Mouse (Mus musculus): ENCODE measurements around the gene Gas1.

Gas1 gene

GRCm38 (mm10) chr13:60177106-60177796 is at the start of gene Gas1:
Gas1 (minus strand) TSS chr13:60177365.
- peak; percentile 97 for DNase-seq

GRCm38 (mm10) chr13:60226251-60226836 is 49.2 kb upstream of the Gas1 start:
- DNase-seq = peak; percentile 82

- DNase-seq = no peak
Observed at GRCm38 (mm10) chr13:60225736-60226135, 48.6 kb upstream of the Gas1 start.

GRCm38 (mm10) chr13:60225276-60225675 is 48.1 kb upstream of the Gas1 start:
- DNase-seq = no peak

GRCm38 (mm10) chr13:60223797-60224196 is 46.6 kb upstream of the Gas1 start:
- peak; percentile 30 for DNase-seq

- no peak for DNase-seq
Observed at GRCm38 (mm10) chr13:60222336-60222735, 45.2 kb upstream of the Gas1 start.

GRCm38 (mm10) chr13:60213896-60214295 is 36.7 kb upstream of the Gas1 start:
- no peak for DNase-seq

- DNase-seq = no peak
Observed at GRCm38 (mm10) chr13:60207135-60207601, 30.0 kb upstream of the Gas1 start.

- DNase-seq = no peak
Observed at GRCm38 (mm10) chr13:60204746-60205145, 27.6 kb upstream of the Gas1 start.

- DNase-seq = peak; percentile 17
Observed at GRCm38 (mm10) chr13:60193273-60193672, 16.1 kb upstream of the Gas1 start.

- DNase-seq = peak; percentile 22
Observed at GRCm38 (mm10) chr13:60189923-60190322, 12.8 kb upstream of the Gas1 start.

- no peak for DNase-seq
Observed at GRCm38 (mm10) chr13:60188952-60189351, 11.8 kb upstream of the Gas1 start.

GRCm38 (mm10) chr13:60187276-60187675 is 10.1 kb upstream of the Gas1 start:
- no peak for DNase-seq

- no peak for DNase-seq
Observed at GRCm38 (mm10) chr13:60182346-60182745, 5.2 kb upstream of the Gas1 start.

GRCm38 (mm10) chr13:60179641-60180040 is 2.5 kb upstream of the Gas1 start:
- no peak for DNase-seq

GRCm38 (mm10) chr13:60178416-60178815 is 1.3 kb upstream of the Gas1 start:
- DNase-seq = peak; percentile 93

GRCm38 (mm10) chr13:60177797-60178110 is 589 bp upstream of the Gas1 start:
- DNase-seq = no peak

GRCm38 (mm10) chr13:60176776-60177105 is 424 bp downstream of the Gas1 start:
- no peak for DNase-seq

GRCm38 (mm10) chr13:60176136-60176775 is 909 bp downstream of the Gas1 start:
- peak; percentile 82 for DNase-seq

- DNase-seq = peak; percentile 61
Observed at GRCm38 (mm10) chr13:60175490-60176135, 1.6 kb downstream of the Gas1 start.

GRCm38 (mm10) chr13:60174953-60175352 is 2.2 kb downstream of the Gas1 start:
- peak; percentile 61 for DNase-seq

- peak; percentile 69 for DNase-seq
Observed at GRCm38 (mm10) chr13:60173591-60174524, 3.3 kb downstream of the Gas1 start.

GRCm38 (mm10) chr13:60173186-60173585 is 4.0 kb downstream of the Gas1 start:
- peak; percentile 41 for DNase-seq

Measured in embryo, embryonic 11 days (tissue).